Mouse (Mus musculus) hindbrain, postnatal 0 days (tissue): Measurements from ENCODE around the gene Ehbp1. TPM values are rescaled to one million over a fixed set of nuclear protein-coding genes. Genes with fewer than 3 reads are reported as not detected.

Experiments used
- ATAC-seq: fragments of 200-750 bp; cut with Nextera tagmentation; 2 replicates; pipeline ENCODE4 v1.8.0; 2017; ENCODE audit warnings: mild to moderate bottlenecking, moderate TSS enrichment, moderate library complexity
- DNase-seq: peaks from one replicate; pipeline ENCODE4 v3.0.0-alpha.2; 2015; ENCODE audit warnings: low spot score
- H3K27ac ChIP-seq: fragments of 300-500 bp; sonication (generic); 2 replicates; pipeline ENCODE4 v1.5.1; 2014; ENCODE audit warnings: mild to moderate bottlenecking
- H3K27me3 ChIP-seq: fragments of 300-500 bp; sonication (generic); 2 replicates; pipeline ENCODE4 v1.6.1; 2014; ENCODE audit warnings: low read length, mixed read lengths; ENCODE audit not compliant: insufficient read depth
- H3K36me3 ChIP-seq: fragments of 300-500 bp; sonication (generic); 2 replicates; pipeline ENCODE4 v1.6.1; 2014; ENCODE audit warnings: low read length, mixed read lengths; ENCODE audit not compliant: insufficient read depth
- H3K4me1 ChIP-seq: fragments of 300-500 bp; sonication (generic); 2 replicates; pipeline ENCODE4 v1.6.1; 2014; ENCODE audit warnings: antibody characterized with exemption, low read length, mixed read lengths; ENCODE audit not compliant: insufficient read depth
- H3K4me2 ChIP-seq: fragments of 300-500 bp; sonication (generic); 2 replicates; pipeline ENCODE4 v1.6.1; 2014; ENCODE audit warnings: low read depth, mild to moderate bottlenecking, low read length, moderate library complexity, mixed read lengths
- H3K4me3 ChIP-seq: fragments of 300-500 bp; sonication (generic); 2 replicates; pipeline ENCODE4 v1.5.1; 2014; ENCODE audit warnings: low read length
- H3K9ac ChIP-seq: fragments of 300-500 bp; sonication (generic); replicated peaks from 2 replicates; pipeline ENCODE4 v1.6.1; 2014; ENCODE audit warnings: mild to moderate bottlenecking, low read length, moderate library complexity, mixed read lengths
- H3K9me3 ChIP-seq: fragments of 300-500 bp; sonication (generic); 2 replicates; pipeline ENCODE4 v1.6.1; 2016; ENCODE audit warnings: low read length, mixed read lengths
- CTCF ChIP-seq: IDR thresholded peaks from 2 replicates; pipeline ENCODE4 v1.5.1; 2016; ENCODE audit warnings: antibody characterized with exemption, control low read depth, low read depth
- WGBS: fragments of 180-500 bp; shearing (Covaris S2); extraction: QIAGEN DNeasy Blood & Tissue Kit; methylation state at CpG from one replicate; pipeline ENCODE4 v1.1.7; 2014; 5-methylcytosine and 5-hydroxymethylcytosine counted together
- polyA plus RNA-seq: library from polyadenylated mRNA; unstranded; fragments of >200 nt; fragmentation: Nextera tagmentation; extraction: Ambion mirVana; gene quantifications from 2 replicates; pipeline ENCODE4 v1.2.1, GENCODE M21; 2015
- total RNA-seq: library from RNA; depleted of rRNA; stranded (reverse); fragments of >200 nt; gene quantifications from 2 replicates; pipeline ENCODE4 v1.2.3, GENCODE M21; 2014

Gene Ehbp1
- total and polyA plus RNA-seq, 2 experiments from 2014 or later: 14.9 to 19.4 TPM

- no peaks in the 10 kb centered on the region for H3K36me3 ChIP-seq
- no peaks in the 10 kb centered on the region for H3K9me3 ChIP-seq
- no peak overlapping the region for H3K27ac ChIP-seq
- peak overlapping the region; percentile 50 for H3K4me2 ChIP-seq
- DNase-seq (no peak), ATAC-seq (peak; percentile 34; the same call in 1 of the 2 replicates)
- H3K27me3 ChIP-seq: peaks cover 66% of the 10 kb centered on the region
- peaks cover 8% of the 10 kb centered on the region; the same call in 1 of the 2 replicates for H3K4me1 ChIP-seq
- peak overlapping the region; percentile 26 for H3K4me3 ChIP-seq
- H3K9ac ChIP-seq: no peak overlapping the region
- no peak for TF ChIP-seq CTCF
- WGBS: 1% methylated on average over 61 of the region's 63 CpGs
Observed at GRCm38 (mm10) chr11:21996661-21997560, 345.2 kb downstream of the Ehbp1 start.

GRCm38 (mm10) chr11:21996325-21996647 is 345.8 kb downstream of the Ehbp1 start:
- peaks cover 70% of the 10 kb centered on the region for H3K27me3 ChIP-seq

GRCm38 (mm10) chr11:21995534-21996324 is 346.4 kb downstream of the Ehbp1 start:
- Histone ChIP-seq H3K4me2 (no peak overlapping the region), H3K4me1 (peaks cover 4% of the 10 kb centered on the region; the same call in 1 of the 2 replicates), H3K4me3 (no peak overlapping the region), H3K9me3 (no peaks in the 10 kb centered on the region), H3K9ac (no peak overlapping the region), H3K27ac (no peak overlapping the region), H3K27me3 (peaks cover 70% of the 10 kb centered on the region), H3K36me3 (no peaks in the 10 kb centered on the region)
- DNase-seq (no peak), ATAC-seq (no peak)
- 5% methylated on average over 27 of the region's 27 CpGs for WGBS
- TF ChIP-seq CTCF: no peak

More at GRCm38 (mm10) chr11:21996325-21996647, 345.8 kb downstream of the Ehbp1 start:
- no peak overlapping the region for H3K9ac ChIP-seq
- no peaks in the 10 kb centered on the region for H3K36me3 ChIP-seq
- no peak for DNase-seq
- H3K9me3 ChIP-seq: no peaks in the 10 kb centered on the region
- no peak for TF ChIP-seq CTCF
- no peak for ATAC-seq
- peaks cover 4% of the 10 kb centered on the region; the same call in 1 of the 2 replicates for H3K4me1 ChIP-seq
- no peak overlapping the region for H3K27ac ChIP-seq
- peak overlapping the region; percentile 50 for H3K4me2 ChIP-seq
- WGBS: 9% methylated on average over 13 of the region's 13 CpGs
- H3K4me3 ChIP-seq: peak overlapping the region; percentile 26

- Histone ChIP-seq H3K9ac (no peak overlapping the region), H3K4me3 (no peak overlapping the region), H3K4me1 (peaks cover 4% of the 10 kb centered on the region; the same call in 1 of the 2 replicates), H3K36me3 (no peaks in the 10 kb centered on the region), H3K4me2 (no peak overlapping the region), H3K27me3 (peaks cover 65% of the 10 kb centered on the region), H3K9me3 (no peaks in the 10 kb centered on the region), H3K27ac (no peak overlapping the region)
- DNase-seq: no peak
- ATAC-seq: no peak
- TF ChIP-seq CTCF: no peak
- WGBS: 4% methylated on average over 34 of the region's 34 CpGs
Observed at GRCm38 (mm10) chr11:21994377-21995370, 347.4 kb downstream of the Ehbp1 start.

GRCm38 (mm10) chr11:21993597-21994376 is 348.3 kb downstream of the Ehbp1 start:
- Histone ChIP-seq H3K27me3 (peaks cover 64% of the 10 kb centered on the region), H3K4me2 (no peak overlapping the region), H3K9me3 (no peaks in the 10 kb centered on the region), H3K4me1 (peaks cover 4% of the 10 kb centered on the region; the same call in 1 of the 2 replicates), H3K36me3 (no peaks in the 10 kb centered on the region), H3K27ac (no peak overlapping the region), H3K9ac (no peak overlapping the region), H3K4me3 (no peak overlapping the region)
- TF ChIP-seq CTCF: no peak
- ATAC-seq (no peak), DNase-seq (peak; percentile 33)
- 2% methylated on average over 47 of the region's 47 CpGs for WGBS
